Comparison of ENCODE assay signal across 33 mouse cellular contexts in the genomic region with DNA sequence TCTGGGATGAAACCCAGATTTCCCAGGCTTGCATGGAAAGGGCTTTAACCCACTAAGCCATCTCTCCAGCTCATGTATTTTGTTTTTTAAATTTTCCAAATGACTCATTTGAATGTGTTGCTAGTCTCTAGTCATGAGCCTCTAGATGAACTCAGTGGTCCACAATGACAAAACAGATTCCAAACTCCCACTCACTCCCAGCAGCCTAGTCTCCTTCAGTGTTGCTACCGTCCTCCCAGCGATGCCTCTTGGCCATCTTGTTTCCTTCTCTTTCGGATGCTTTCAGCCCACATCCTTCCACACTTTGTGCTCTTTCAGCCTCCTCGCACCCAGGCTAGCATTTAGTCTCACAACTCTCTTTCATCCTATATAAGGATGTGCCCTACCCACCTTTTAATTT. TPM values are rescaled to one million over a fixed set of nuclear protein-coding genes. Genes with fewer than 3 reads are reported as not detected.
A peak's percentile ranks its signal among the peaks of the same experiment; 100 is the strongest.
DNase-seq lines count a peak whose midpoint lies in the region; ATAC-seq and TF ChIP-seq lines count a peak whose summit lies in the region.
"Had no signal": no experiment of that assay in that cellular context is flagged by ENCODE, and none has a peak within 500 bp of the region (broad histone marks: within the 10 kb centered on the region; RNA-seq: fewer than 3 reads in every experiment).

No protein-coding gene starts in this region.

- no peak overlapping the region for H3K4me3 ChIP-seq in layer of hippocampus, adult 2 months
- no peak overlapping the region for H3K4me3 ChIP-seq in stomach, embryonic 16.5 days (replicated peaks; ENCODE audit: low read length)
- H3K4me3 ChIP-seq: forebrain, embryonic 10.5 days; forebrain, embryonic 13.5 days; heart, adult 2 months; heart, embryonic 10.5 days; heart, embryonic 13.5 days; hindbrain, embryonic 12.5 days; hindbrain, embryonic 15.5 days had no signal

- no peak for DNase-seq in layer of hippocampus, adult 2 months (ENCODE audit: low spot score in 2 of 2)
- no peak for DNase-seq in layer of hippocampus, postnatal 36 days
- DNase-seq in brain, adult 2 months (ENCODE audit: low read depth, low spot score), result peak; percentile 68
- DNase-seq in lung, adult 18-20 months, result no peak
- no peak for DNase-seq in cerebellum, adult 9-10 months
- DNase-seq: adrenal gland, postnatal 10 days; adrenal gland, postnatal 36 days; B cell, adult 2 months; cerebellum, adult 11-12 months; cerebellum, adult 8-10 months; cerebellum, postnatal 14 days; gastrocnemius, postnatal 36 days; heart, adult 2 months; heart, postnatal 14 days; heart, postnatal 4 days had no signal

- H3K27me3 ChIP-seq in stomach, embryonic 16.5 days (ENCODE audit: control insufficient read depth, insufficient read depth, low read length), result peaks cover 1% of the 10 kb centered on the region; the same call in 1 of the 2 replicates

- TF ChIP-seq CTCF in layer of hippocampus, adult 2 months (conservative IDR thresholded peaks at IDR 0.05), result no peak

- ATAC-seq in stomach, embryonic 16.5 days (ENCODE audit: insufficient read depth, low FRiP score), result no peak
- no peak for ATAC-seq in megakaryocyte, adult 5-6 weeks (ENCODE audit: poor library complexity, severe bottlenecking)
- ATAC-seq: forebrain, embryonic 13.5 days; forebrain, embryonic 16.5 days; Patski had no signal

- peak overlapping the region; percentile 25; the same call in 1 of the 2 replicates for H3K4me2 ChIP-seq in stomach, embryonic 16.5 days (ENCODE audit: low read depth, low read length)
- H3K4me2 ChIP-seq: forebrain, embryonic 13.5 days; heart, embryonic 13.5 days; hindbrain, embryonic 12.5 days; hindbrain, embryonic 15.5 days had no signal

- no peak overlapping the region for H3K9ac ChIP-seq in stomach, embryonic 16.5 days (ENCODE audit: low read length)
- H3K9ac ChIP-seq: forebrain, embryonic 13.5 days; heart, embryonic 13.5 days; hindbrain, embryonic 12.5 days; hindbrain, embryonic 15.5 days had no signal

- H3K36me3 ChIP-seq in stomach, embryonic 16.5 days (ENCODE audit: control insufficient read depth, insufficient read depth, low read length), result no peaks in the 10 kb centered on the region
- H3K36me3 ChIP-seq: forebrain, embryonic 10.5 days; heart, embryonic 10.5 days; heart, embryonic 13.5 days; hindbrain, embryonic 12.5 days; hindbrain, embryonic 15.5 days had no signal

- no peaks in the 10 kb centered on the region for H3K4me1 ChIP-seq in stomach, embryonic 16.5 days (ENCODE audit: control insufficient read depth, insufficient read depth, low read length)
- H3K4me1 ChIP-seq: forebrain, embryonic 13.5 days; heart, embryonic 13.5 days; hindbrain, embryonic 15.5 days had no signal

- 83% methylated on average over 4 of the region's 4 CpGs for WGBS in stomach, embryonic 16.5 days

- no peaks in the 10 kb centered on the region for H3K9me3 ChIP-seq in stomach, embryonic 16.5 days (replicated peaks; ENCODE audit: control insufficient read depth, low read length)
- H3K9me3 ChIP-seq: forebrain, embryonic 10.5 days; forebrain, embryonic 13.5 days; heart, embryonic 10.5 days; hindbrain, embryonic 12.5 days; hindbrain, embryonic 15.5 days had no signal

- peak overlapping the region; percentile 5; the same call in 1 of the 2 replicates for H3K27ac ChIP-seq in layer of hippocampus, adult 2 months
- H3K27ac ChIP-seq in stomach, embryonic 16.5 days (ENCODE audit: low read length), result no peak overlapping the region
- H3K27ac ChIP-seq: forebrain, embryonic 10.5 days; forebrain, embryonic 13.5 days; heart, adult 2 months; heart, embryonic 10.5 days; heart, embryonic 13.5 days; hindbrain, embryonic 12.5 days; hindbrain, embryonic 15.5 days had no signal

RNA-seq across cellular contexts. Expression of gene Fbxo41, which starts 12.5 kb away (rescaled TPM):
- total RNA-seq in layer of hippocampus, adult 2 months (2021), result 10 to 100 TPM; 84.7 to 90.8 TPM
- 10 to 100 TPM; 91.2 to 96.6 TPM for total RNA-seq in layer of hippocampus, postnatal 36 days (2021)
- 0.17 and 0.22 TPM in 2 replicates for polyA plus RNA-seq in stomach, embryonic 16.5 days (2015; fragmentation: Nextera tagmentation; extraction: Ambion mirVana)
- total RNA-seq in megakaryocyte, adult 5-6 weeks (2015), result not detected in 2 replicates
- total RNA-seq in megakaryocyte, adult 5-6 weeks (2017), result not detected in 2 replicates
- total RNA-seq: gastrocnemius, adult 8-10 months; granulocyte monocyte progenitor cell, adult 5-6 weeks; heart, postnatal 14 days; heart, postnatal 4 days had no signal
- polyA plus RNA-seq: heart, embryonic 16.5 days had no signal

RNA-seq across cellular contexts. Expression of gene Egr4, which starts 23.1 kb away (rescaled TPM):
- 10 to 100 TPM; 20.5 to 27.6 TPM for total RNA-seq in layer of hippocampus, adult 2 months (2021)
- total RNA-seq in layer of hippocampus, postnatal 36 days (2021), result 10 to 100 TPM; 26.1 to 33.4 TPM
- not detected in 2 replicates for polyA plus RNA-seq in stomach, embryonic 16.5 days (2015; fragmentation: Nextera tagmentation; extraction: Ambion mirVana)
- total RNA-seq in megakaryocyte, adult 5-6 weeks (2015), result not detected in 2 replicates
- not detected in 2 replicates for total RNA-seq in megakaryocyte, adult 5-6 weeks (2017)
- total RNA-seq: adrenal gland, adult 18-20 months; adrenal gland, postnatal 36 days; CH12.LX; gastrocnemius, adult 8-10 months; gastrocnemius, postnatal 36 days; granulocyte monocyte progenitor cell, adult 5-6 weeks; heart, adult 2 months; heart, postnatal 14 days; heart, postnatal 4 days had no signal
- polyA plus RNA-seq: embryonic facial prominence, embryonic 11.5 days; embryonic facial prominence, embryonic 14.5 days; forebrain, embryonic 10.5 days; forebrain, embryonic 13.5 days; heart, adult 2 months; heart, embryonic 10.5 days; heart, embryonic 13.5 days; heart, embryonic 16.5 days; hindbrain, embryonic 12.5 days; intestine, embryonic 14.5 days; Patski had no signal

RNA-seq across cellular contexts. Expression of gene Pradc1, which starts 38.5 kb away (rescaled TPM):
- 10 to 100 TPM; 13.1 to 18.2 TPM for total RNA-seq in layer of hippocampus, adult 2 months (2021)
- 10 to 100 TPM; 14.1 to 16.0 TPM for total RNA-seq in layer of hippocampus, postnatal 36 days (2021)
- polyA plus RNA-seq in stomach, embryonic 16.5 days (2015; fragmentation: Nextera tagmentation; extraction: Ambion mirVana), result 39.1 and 39.4 TPM in 2 replicates
- total RNA-seq in megakaryocyte, adult 5-6 weeks (2015), result 24.3 and 26.6 TPM in 2 replicates
- 7.2 and 8.7 TPM in 2 replicates for total RNA-seq in megakaryocyte, adult 5-6 weeks (2017)

RNA-seq across cellular contexts. Expression of gene Cct7, which starts 38.9 kb away (rescaled TPM):
- 100 to 1,000 TPM; 212 to 216 TPM for total RNA-seq in layer of hippocampus, adult 2 months (2021)
- 100 to 1,000 TPM; 225 to 226 TPM for total RNA-seq in layer of hippocampus, postnatal 36 days (2021)
- polyA plus RNA-seq in stomach, embryonic 16.5 days (2015; fragmentation: Nextera tagmentation; extraction: Ambion mirVana), result 415 and 427 TPM in 2 replicates
- total RNA-seq in megakaryocyte, adult 5-6 weeks (2015), result 172 and 178 TPM in 2 replicates
- total RNA-seq in megakaryocyte, adult 5-6 weeks (2017), result 167 and 192 TPM in 2 replicates

RNA-seq across cellular contexts. Expression of gene Smyd5, which starts 58.5 kb away (rescaled TPM):
- 10 to 100 TPM; 45.4 to 46.0 TPM for total RNA-seq in layer of hippocampus, adult 2 months (2021)
- total RNA-seq in layer of hippocampus, postnatal 36 days (2021), result 10 to 100 TPM; 42.3 to 42.9 TPM
- 41.6 and 43.1 TPM in 2 replicates for polyA plus RNA-seq in stomach, embryonic 16.5 days (2015; fragmentation: Nextera tagmentation; extraction: Ambion mirVana)
- 7.2 and 8.3 TPM in 2 replicates for total RNA-seq in megakaryocyte, adult 5-6 weeks (2015)
- 10.0 and 11.2 TPM in 2 replicates for total RNA-seq in megakaryocyte, adult 5-6 weeks (2017)

Comparison
In these comparisons a context has a peak if more than half of its experiments do, and no peak if none do; other contexts are left out.
1. RNA of gene Fbxo41, which starts 12.5 kb away (total RNA-seq): 91.2 to 96.6 TPM in layer of hippocampus, postnatal 36 days and 84.7 to 90.8 TPM in layer of hippocampus, adult 2 months; not detected in megakaryocyte, adult 5-6 weeks; every median in the first group is over 10 times any median in the second.
2. RNA of gene Egr4, which starts 23.1 kb away (total RNA-seq): 26.1 to 33.4 TPM in layer of hippocampus, postnatal 36 days and 20.5 to 27.6 TPM in layer of hippocampus, adult 2 months; not detected in megakaryocyte, adult 5-6 weeks; every median in the first group is over 10 times any median in the second.